Mouse (Mus musculus) limb, embryonic 10.5 days (tissue): ENCODE results near the gene 4430402I18Rik. TPM values are rescaled to one million over a fixed set of nuclear protein-coding genes. Genes with fewer than 3 reads are reported as not detected.

ENCODE experiments used
- DNase-seq: peaks from one replicate; pipeline ENCODE4 v3.0.0-alpha.2; 2017; ENCODE audit warnings: low spot score
- H3K27ac ChIP-seq: fragments of 300-500 bp; sonication (generic); 2 replicates; pipeline ENCODE4 v1.5.1; 2016; ENCODE audit warnings: mild to moderate bottlenecking
- H3K27me3 ChIP-seq: fragments of 300-500 bp; sonication (generic); 2 replicates; pipeline ENCODE4 v1.6.1; 2016; ENCODE audit warnings: low read depth, mild to moderate bottlenecking; ENCODE audit not compliant: poor library complexity, severe bottlenecking
- H3K36me3 ChIP-seq: fragments of 300-500 bp; sonication (generic); 2 replicates; pipeline ENCODE4 v1.6.1; 2016; ENCODE audit warnings: mild to moderate bottlenecking, moderate library complexity
- H3K4me1 ChIP-seq: fragments of 300-500 bp; sonication (generic); 2 replicates; pipeline ENCODE4 v1.6.1; 2016
- H3K4me3 ChIP-seq: fragments of 300-500 bp; sonication (generic); 2 replicates; pipeline ENCODE4 v1.5.1; 2016; ENCODE audit warnings: mild to moderate bottlenecking, moderate library complexity
- H3K9me3 ChIP-seq: fragments of 300-500 bp; sonication (generic); replicated peaks from 2 replicates; pipeline ENCODE4 v1.6.1; 2016; ENCODE audit warnings: mild to moderate bottlenecking
- WGBS: fragments of 180-500 bp; shearing (Covaris S2); methylation state at CpG from one replicate; pipeline ENCODE4 v1.1.7; 2016; 5-methylcytosine and 5-hydroxymethylcytosine counted together
- polyA plus RNA-seq: library from polyadenylated mRNA; unstranded; fragments of >200 nt; fragmentation: Nextera tagmentation; extraction: Ambion mirVana; gene quantifications from 2 replicates; pipeline ENCODE4 v1.2.1, GENCODE M21; 2016

Gene 4430402I18Rik
- polyA plus RNA-seq, 1 experiment from 2014 or later: not detected

DNA sequence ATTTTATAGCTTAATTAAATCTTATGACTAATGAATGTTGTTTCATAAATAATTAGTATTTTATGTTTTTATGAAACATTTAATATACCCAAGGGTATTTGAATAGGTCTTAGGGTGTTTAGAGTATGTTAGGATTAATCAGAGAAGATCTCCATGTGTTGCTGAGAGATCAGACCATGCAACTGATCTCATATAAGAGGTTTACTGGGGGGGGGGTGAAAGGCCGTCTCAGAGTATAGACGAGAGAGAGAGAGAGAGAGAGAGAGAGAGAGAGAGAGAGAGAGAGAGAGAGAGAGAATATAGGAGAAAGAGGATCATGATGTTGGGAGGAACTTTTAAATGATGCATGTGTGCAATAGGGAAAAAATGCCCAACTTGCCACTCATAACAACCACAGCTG lies 97.2 kb downstream of the 4430402I18Rik start:
- Histone ChIP-seq H3K4me3 (no peak overlapping the region), H3K9me3 (no peaks in the 10 kb centered on the region), H3K36me3 (no peaks in the 10 kb centered on the region), H3K4me1 (no peaks in the 10 kb centered on the region; the same call in 1 of the 2 replicates), H3K27me3 (no peaks in the 10 kb centered on the region), H3K27ac (no peak overlapping the region)
- DNase-seq: no peak
- WGBS: 72% methylated on average over 2 of the region's 2 CpGs

- 94% methylated on average over 6 of the region's 6 CpGs for WGBS
- Histone ChIP-seq H3K27ac (no peak overlapping the region), H3K9me3 (no peaks in the 10 kb centered on the region), H3K27me3 (no peaks in the 10 kb centered on the region), H3K36me3 (no peaks in the 10 kb centered on the region), H3K4me1 (no peaks in the 10 kb centered on the region; the same call in 1 of the 2 replicates), H3K4me3 (no peak overlapping the region)
- no peak for DNase-seq
Measured at GRCm38 (mm10) chr19:28869251-28869855, 98.2 kb downstream of the 4430402I18Rik start.

DNA sequence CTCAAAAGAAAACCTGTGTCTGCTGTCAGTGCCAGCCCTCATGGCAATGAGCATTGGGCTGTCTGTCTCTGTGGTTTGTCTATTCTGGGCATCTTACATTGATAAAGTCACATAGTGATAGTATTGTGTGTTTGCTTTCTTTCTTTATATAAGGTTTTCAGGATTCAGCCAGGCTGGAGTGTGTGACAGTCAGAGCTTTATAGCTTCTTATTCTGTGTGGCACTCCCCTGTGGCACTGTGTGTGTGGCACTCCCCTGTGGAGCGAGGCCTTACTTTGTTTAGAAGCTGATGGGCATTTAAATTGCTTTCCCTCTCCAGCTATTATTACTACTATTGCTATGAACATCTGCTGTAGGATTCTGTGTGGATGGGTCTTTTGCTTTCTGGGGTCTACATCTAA lies 102.1 kb downstream of the 4430402I18Rik start:
- no peaks in the 10 kb centered on the region for H3K27me3 ChIP-seq
- H3K4me1 ChIP-seq: no peaks in the 10 kb centered on the region; the same call in 1 of the 2 replicates
- no peak overlapping the region for H3K27ac ChIP-seq
- DNase-seq: no peak
- no peaks in the 10 kb centered on the region for H3K36me3 ChIP-seq
- H3K4me3 ChIP-seq: no peak overlapping the region
- 88% methylated on average over 1 of the region's 1 CpGs for WGBS
- no peaks in the 10 kb centered on the region for H3K9me3 ChIP-seq

- no peak for DNase-seq
- no peak overlapping the region for H3K27ac ChIP-seq
- WGBS: 60% methylated on average over 6 of the region's 6 CpGs
- no peak overlapping the region for H3K4me3 ChIP-seq
- H3K9me3 ChIP-seq: no peaks in the 10 kb centered on the region
- no peaks in the 10 kb centered on the region; the same call in 1 of the 2 replicates for H3K4me1 ChIP-seq
- no peaks in the 10 kb centered on the region for H3K36me3 ChIP-seq
- H3K27me3 ChIP-seq: no peaks in the 10 kb centered on the region
Measured at GRCm38 (mm10) chr19:28864981-28865380, 102.6 kb downstream of the 4430402I18Rik start.

DNA sequence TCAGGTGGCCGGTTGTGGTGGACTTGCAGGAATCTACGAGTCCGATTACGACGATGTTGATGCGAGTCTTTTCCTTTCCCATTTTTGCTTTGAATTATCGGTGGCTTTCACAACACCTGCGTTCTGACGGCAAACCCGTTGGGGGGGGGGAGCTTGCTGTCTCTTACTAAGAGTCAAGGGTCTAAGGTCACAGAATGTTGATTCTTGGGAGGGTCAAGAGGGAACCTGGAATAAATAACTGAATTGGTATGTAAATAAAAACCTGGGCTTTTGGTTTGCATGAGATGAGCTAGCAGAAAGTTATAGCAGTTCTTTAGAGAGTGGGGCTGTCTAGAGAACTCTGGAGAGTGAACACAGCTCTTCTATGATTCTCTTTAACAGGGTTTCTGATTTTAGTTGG lies 104.0 kb downstream of the 4430402I18Rik start:
- no peak overlapping the region for H3K4me3 ChIP-seq
- no peak overlapping the region for H3K27ac ChIP-seq
- no peaks in the 10 kb centered on the region for H3K27me3 ChIP-seq
- 94% methylated on average over 10 of the region's 10 CpGs for WGBS
- DNase-seq: no peak
- no peaks in the 10 kb centered on the region; the same call in 1 of the 2 replicates for H3K4me1 ChIP-seq
- no peaks in the 10 kb centered on the region for H3K9me3 ChIP-seq
- no peaks in the 10 kb centered on the region for H3K36me3 ChIP-seq

DNA sequence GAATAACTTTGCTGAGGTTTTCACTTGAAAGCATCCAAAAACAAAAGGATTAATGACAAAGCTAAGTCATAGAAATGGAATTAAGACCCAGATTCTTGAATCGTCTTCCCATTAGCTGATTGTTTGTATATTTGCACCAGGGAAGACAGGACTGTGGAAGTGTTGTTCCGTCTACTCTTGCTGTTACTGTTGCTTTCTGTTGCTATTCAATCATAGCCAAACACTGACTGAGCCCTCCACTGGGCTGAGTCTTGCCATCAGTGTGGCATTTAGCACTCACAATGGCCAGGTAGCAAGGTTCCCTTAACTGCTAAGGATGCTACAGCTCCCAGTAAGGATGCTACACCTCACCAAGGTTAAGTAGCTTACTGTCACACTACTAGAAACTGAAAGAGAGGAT lies 107.4 kb downstream of the 4430402I18Rik start:
- Histone ChIP-seq H3K27ac (no peak overlapping the region), H3K4me3 (no peak overlapping the region), H3K9me3 (no peaks in the 10 kb centered on the region), H3K27me3 (no peaks in the 10 kb centered on the region), H3K36me3 (no peaks in the 10 kb centered on the region), H3K4me1 (no peaks in the 10 kb centered on the region)
- no peak for DNase-seq
- 83% methylated on average over 2 of the region's 2 CpGs for WGBS

GRCm38 (mm10) chr19:28854831-28855230 lies 112.8 kb downstream of the 4430402I18Rik start:
- WGBS: 77% methylated on average over 1 of the region's 1 CpGs

GRCm38 (mm10) chr19:28852001-28852400 lies 115.6 kb downstream of the 4430402I18Rik start:
- H3K36me3 ChIP-seq: no peaks in the 10 kb centered on the region
- H3K4me3 ChIP-seq: no peak overlapping the region
- H3K27ac ChIP-seq: no peak overlapping the region
- DNase-seq: no peak
- H3K27me3 ChIP-seq: no peaks in the 10 kb centered on the region
- no peaks in the 10 kb centered on the region for H3K9me3 ChIP-seq
- H3K4me1 ChIP-seq: no peaks in the 10 kb centered on the region
- 91% methylated on average over 3 of the region's 3 CpGs for WGBS

More at GRCm38 (mm10) chr19:28854831-28855230, 112.8 kb downstream of the 4430402I18Rik start:
- Histone ChIP-seq H3K27me3 (no peaks in the 10 kb centered on the region), H3K36me3 (no peaks in the 10 kb centered on the region), H3K4me1 (no peaks in the 10 kb centered on the region), H3K9me3 (no peaks in the 10 kb centered on the region), H3K27ac (no peak overlapping the region), H3K4me3 (no peak overlapping the region)
- no peak for DNase-seq

DNA sequence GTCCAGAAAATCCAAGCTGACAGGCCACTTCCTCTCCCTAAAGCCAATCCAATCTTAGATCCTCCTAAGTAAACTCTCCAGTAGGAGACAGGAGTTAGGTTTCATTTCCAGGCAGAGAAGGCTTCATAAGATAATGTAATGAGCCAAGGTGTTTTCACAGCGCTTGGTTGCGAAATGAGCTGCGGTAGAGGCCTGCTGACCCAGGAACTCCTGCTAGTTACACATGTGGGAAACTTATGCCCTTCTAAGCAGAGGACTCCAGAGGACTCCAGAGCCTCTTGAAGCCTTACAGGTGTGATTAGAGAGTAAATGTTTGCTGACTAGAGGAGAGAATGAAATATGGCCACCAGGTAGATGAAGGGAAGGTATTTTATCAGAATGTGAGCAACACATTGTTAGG lies 117.1 kb downstream of the 4430402I18Rik start:
- no peak for DNase-seq
- 91% methylated on average over 3 of the region's 3 CpGs for WGBS

GRCm38 (mm10) chr19:28844946-28845710 lies 122.5 kb downstream of the 4430402I18Rik start:
- Histone ChIP-seq H3K27me3 (no peaks in the 10 kb centered on the region), H3K9me3 (no peaks in the 10 kb centered on the region), H3K4me3 (no peak overlapping the region), H3K4me1 (no peaks in the 10 kb centered on the region), H3K36me3 (no peaks in the 10 kb centered on the region), H3K27ac (no peak overlapping the region)
- no peak for DNase-seq
- 78% methylated on average over 8 of the region's 8 CpGs for WGBS

More for the DNA sequence above, 117.1 kb downstream of the 4430402I18Rik start:
- Histone ChIP-seq H3K36me3 (no peaks in the 10 kb centered on the region), H3K27ac (no peak overlapping the region), H3K27me3 (no peaks in the 10 kb centered on the region), H3K4me3 (no peak overlapping the region), H3K9me3 (no peaks in the 10 kb centered on the region), H3K4me1 (no peaks in the 10 kb centered on the region)

Other genes with a start within 250 kb of the 4430402I18Rik start
- gene Slc1a1, start 132.8 kb downstream of the 4430402I18Rik start, polyA plus RNA-seq: 0.13 and 0.15 TPM in 2 replicates
- 3.1 and 4.1 TPM in 2 replicates for gene Plpp6, start 3.8 kb downstream of the 4430402I18Rik start, polyA plus RNA-seq
- 31.1 and 40.5 TPM in 2 replicates for gene Cdc37l1, start 22.6 kb upstream of the 4430402I18Rik start, polyA plus RNA-seq
- 64.1 and 69.6 TPM in 2 replicates for gene Ak3, start 80.2 kb upstream of the 4430402I18Rik start, polyA plus RNA-seq
- 84.4 and 105 TPM in 2 replicates for gene Rcl1, start 133.6 kb upstream of the 4430402I18Rik start, polyA plus RNA-seq